Comparison of ENCODE assay signal across 25 mouse cellular contexts in the genomic region with DNA sequence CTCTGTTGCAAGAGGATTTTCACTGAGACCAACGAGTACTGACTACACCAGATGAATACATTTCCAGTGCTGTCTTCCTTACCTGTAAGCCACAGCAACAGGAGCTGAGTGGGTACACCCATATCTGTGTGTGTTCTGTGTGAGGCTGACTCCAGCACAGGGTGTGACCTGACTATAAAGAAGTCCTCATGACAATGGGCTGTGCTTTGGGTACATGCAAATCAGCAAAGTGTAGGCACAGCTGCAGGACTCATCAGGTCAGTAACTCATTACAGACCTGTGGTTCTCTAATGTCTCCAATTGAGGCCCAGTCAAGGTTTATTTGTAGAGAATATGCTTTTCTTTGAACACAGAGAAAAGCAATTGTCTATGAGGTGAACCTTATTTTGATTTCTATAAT.
"Had no signal": no experiment of that assay in that cellular context is flagged by ENCODE, and none has a peak within 500 bp of the region (broad histone marks: within the 10 kb centered on the region; RNA-seq: fewer than 3 reads in every experiment).

No protein-coding gene starts in this region.

- ATAC-seq: hindbrain, postnatal 0 days; intestine, embryonic 16.5 days had no signal

- DNase-seq: gastrocnemius, adult 2 months; gastrocnemius, postnatal 10 days; gastrocnemius, postnatal 25 days; heart, adult 18-20 months; heart, postnatal 14 days; heart, postnatal 36 days; kidney, adult 11 months; kidney, adult 2 months; kidney, adult 9 months; kidney, postnatal 14 days; kidney, postnatal 36 days; layer of hippocampus, postnatal 36 days; left cerebral cortex, postnatal 4 days had no signal

- H3K9me3 ChIP-seq: heart, embryonic 10.5 days; heart, embryonic 13.5 days; heart, embryonic 15.5 days; hindbrain, embryonic 13.5 days; hindbrain, embryonic 15.5 days; kidney, embryonic 15.5 days; limb, embryonic 13.5 days; limb, embryonic 15.5 days had no signal

- H3K4me3 ChIP-seq: gastrocnemius, adult 2 months; heart, embryonic 10.5 days; heart, embryonic 13.5 days; heart, embryonic 15.5 days; hindbrain, embryonic 13.5 days; hindbrain, embryonic 15.5 days; kidney, embryonic 15.5 days; layer of hippocampus, adult 2 months; limb, embryonic 13.5 days; limb, embryonic 15.5 days had no signal

- H3K4me1 ChIP-seq: heart, embryonic 10.5 days; heart, embryonic 13.5 days; heart, embryonic 15.5 days; hindbrain, embryonic 13.5 days; hindbrain, embryonic 15.5 days; kidney, embryonic 15.5 days; limb, embryonic 13.5 days; limb, embryonic 15.5 days had no signal

- H3K36me3 ChIP-seq: heart, embryonic 10.5 days; heart, embryonic 13.5 days; heart, embryonic 15.5 days; hindbrain, embryonic 13.5 days; hindbrain, embryonic 15.5 days; kidney, embryonic 15.5 days; limb, embryonic 13.5 days; limb, embryonic 15.5 days had no signal

- H3K9ac ChIP-seq: heart, embryonic 13.5 days; heart, embryonic 15.5 days; hindbrain, embryonic 13.5 days; hindbrain, embryonic 15.5 days; kidney, embryonic 15.5 days; limb, embryonic 13.5 days; limb, embryonic 15.5 days had no signal

- H3K4me2 ChIP-seq: heart, embryonic 13.5 days; heart, embryonic 15.5 days; hindbrain, embryonic 13.5 days; hindbrain, embryonic 15.5 days; kidney, embryonic 15.5 days; limb, embryonic 13.5 days; limb, embryonic 15.5 days had no signal

- H3K27me3 ChIP-seq: heart, embryonic 13.5 days; heart, embryonic 15.5 days; hindbrain, embryonic 13.5 days; hindbrain, embryonic 15.5 days; kidney, embryonic 15.5 days; limb, embryonic 13.5 days; limb, embryonic 15.5 days had no signal

- H3K27ac ChIP-seq: gastrocnemius, adult 2 months; heart, embryonic 10.5 days; heart, embryonic 13.5 days; heart, embryonic 15.5 days; hindbrain, embryonic 13.5 days; hindbrain, embryonic 15.5 days; hindbrain, postnatal 0 days; kidney, embryonic 15.5 days; kidney, postnatal 0 days; layer of hippocampus, adult 2 months; limb, embryonic 13.5 days; limb, embryonic 15.5 days had no signal
